Mouse (Mus musculus) E14TG2a.4 (cell line): ENCODE measurements around the gene Adcy10.

Experiments used
- CTCF ChIP-seq: conservative IDR thresholded peaks from 2 replicates; pipeline ENCODE4 v1.5.1; 2014; ENCODE audit warnings: low read length
- NANOG ChIP-seq: IDR thresholded peaks from 2 replicates; pipeline ENCODE4 v1.6.1; 2014; ENCODE audit warnings: borderline replicate concordance, low read length, mixed read lengths
- POU5F1 ChIP-seq: IDR thresholded peaks from 2 replicates; pipeline ENCODE4 v1.6.1; 2014; ENCODE audit warnings: low read length, borderline replicate concordance

DNA sequence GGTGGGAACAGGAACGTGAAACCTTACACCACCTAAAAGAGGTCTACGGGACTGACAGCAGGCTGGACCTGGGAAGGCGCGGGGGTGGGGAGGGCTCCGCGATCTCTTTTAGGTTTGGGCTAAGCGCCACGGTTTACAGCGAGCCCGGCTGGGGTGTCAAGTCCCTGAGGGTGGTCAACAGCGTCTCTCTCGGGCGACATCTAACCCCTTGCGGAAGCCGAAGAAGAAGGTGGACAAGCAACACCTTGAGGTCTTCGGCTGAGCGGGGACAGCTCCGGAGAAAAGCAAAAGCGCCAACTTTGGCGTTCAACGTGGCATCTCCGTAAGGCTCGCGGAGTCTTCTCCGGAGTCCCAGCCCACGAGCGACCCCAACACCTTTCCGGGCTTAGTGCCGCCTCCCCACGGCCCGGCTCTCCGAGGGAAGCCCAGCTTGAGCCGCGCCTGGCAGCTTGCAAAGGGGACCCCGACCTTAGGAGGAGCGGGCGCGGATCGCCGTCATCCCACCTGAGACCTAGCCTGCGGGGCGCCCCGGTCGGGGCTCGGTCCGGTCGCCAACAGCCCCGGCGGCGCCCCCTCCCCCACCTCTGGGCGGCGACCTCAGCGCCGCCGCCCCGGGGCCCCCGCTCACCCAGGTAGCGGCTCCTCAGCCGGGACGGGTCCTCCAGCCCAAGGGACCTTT, 25.3 kb upstream of the Adcy10 start:
- TF ChIP-seq CTCF (no peak), POU5F1 (no peak), NANOG (no peak)
